Mouse (Mus musculus) lung, embryonic 16.5 days (tissue): ENCODE measurements at regions not wholly inside any gene's neighbourhood (a gene's known extent, or its start where the extent isn't known, plus 50 kb on each side); places are given as distances from the start of the nearest gene placed in this dataset.
A peak's percentile ranks its signal among the peaks of the same experiment; 100 is the strongest.
"Not testable (repeated sequence)": the region's sequence is repeated elsewhere in the genome, so short reads cannot be mapped to it uniquely, and the experiment has no call there.

ENCODE experiments used
- ATAC-seq: fragments of 200-750 bp; cut with Nextera tagmentation; 2 replicates; pipeline ENCODE4 v1.8.0; 2017; ENCODE audit warnings: low read depth, mild to moderate bottlenecking, moderate library complexity
- H3K27ac ChIP-seq: fragments of 300-500 bp; sonication (generic); 2 replicates; pipeline ENCODE4 v1.5.1; 2014; ENCODE audit warnings: mild to moderate bottlenecking, control low read depth, low read length
- H3K27me3 ChIP-seq: fragments of 300-500 bp; sonication (generic); 2 replicates; pipeline ENCODE4 v1.6.1; 2014; ENCODE audit warnings: low read depth, low read length, mixed read lengths; ENCODE audit not compliant: control insufficient read depth, insufficient read depth
- H3K36me3 ChIP-seq: fragments of 300-500 bp; sonication (generic); 2 replicates; pipeline ENCODE4 v1.6.1; 2014; ENCODE audit warnings: low read length; ENCODE audit not compliant: control insufficient read depth, insufficient read depth
- H3K4me1 ChIP-seq: fragments of 300-500 bp; sonication (generic); replicated peaks from 2 replicates; pipeline ENCODE4 v1.6.1; 2014; ENCODE audit warnings: low read length, mixed read lengths; ENCODE audit not compliant: control insufficient read depth, insufficient read depth
- H3K4me2 ChIP-seq: fragments of 300-500 bp; sonication (generic); 2 replicates; pipeline ENCODE4 v1.6.1; 2014; ENCODE audit warnings: low read depth, low read length, control low read depth
- H3K4me3 ChIP-seq: fragments of 300-500 bp; sonication (generic); 2 replicates; pipeline ENCODE4 v1.5.1; 2014; ENCODE audit warnings: mild to moderate bottlenecking, low read length, control low read depth
- H3K9ac ChIP-seq: fragments of 300-500 bp; sonication (generic); 2 replicates; pipeline ENCODE4 v1.6.1; 2014; ENCODE audit warnings: low read length, control low read depth
- H3K9me3 ChIP-seq: fragments of 300-500 bp; sonication (generic); 2 replicates; pipeline ENCODE4 v1.6.1; 2016; ENCODE audit warnings: low read length; ENCODE audit not compliant: control insufficient read depth
- WGBS: fragments of 180-500 bp; shearing (Covaris S2); extraction: QIAGEN DNeasy Blood & Tissue Kit; methylation state at CpG from one replicate; pipeline ENCODE4 v1.1.7; 2014; 5-methylcytosine and 5-hydroxymethylcytosine counted together

DNA sequence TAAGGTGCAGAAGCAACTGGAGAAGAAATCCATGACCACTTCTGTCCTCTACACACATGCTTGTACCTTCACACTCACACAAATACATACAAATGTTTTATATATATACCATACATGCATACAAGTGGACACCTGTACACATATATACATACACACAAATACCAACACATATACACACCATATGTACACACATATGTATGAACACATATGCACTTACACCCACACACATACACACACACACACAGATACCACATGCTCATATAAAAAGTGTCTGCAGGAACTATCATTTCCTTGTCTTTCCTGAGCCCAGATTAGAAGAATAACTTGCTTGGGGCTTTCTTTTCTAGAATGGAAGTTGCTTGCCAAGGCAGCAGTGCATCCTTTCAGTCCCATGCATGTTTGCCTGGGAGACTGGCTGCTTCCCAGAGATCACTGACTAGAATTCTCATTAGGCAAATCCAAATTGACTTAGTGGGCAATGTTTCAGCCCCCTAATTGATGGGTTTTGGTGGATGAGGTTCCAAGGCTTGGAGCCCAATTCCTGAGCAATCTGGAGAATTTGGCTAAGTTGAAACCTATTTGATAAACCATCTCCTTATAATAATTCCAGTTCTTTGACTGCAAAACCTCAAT lies 169.2 kb upstream of the Hddc2 start:
- no peak for ATAC-seq
- H3K4me3 ChIP-seq = no peak overlapping the region

DNA sequence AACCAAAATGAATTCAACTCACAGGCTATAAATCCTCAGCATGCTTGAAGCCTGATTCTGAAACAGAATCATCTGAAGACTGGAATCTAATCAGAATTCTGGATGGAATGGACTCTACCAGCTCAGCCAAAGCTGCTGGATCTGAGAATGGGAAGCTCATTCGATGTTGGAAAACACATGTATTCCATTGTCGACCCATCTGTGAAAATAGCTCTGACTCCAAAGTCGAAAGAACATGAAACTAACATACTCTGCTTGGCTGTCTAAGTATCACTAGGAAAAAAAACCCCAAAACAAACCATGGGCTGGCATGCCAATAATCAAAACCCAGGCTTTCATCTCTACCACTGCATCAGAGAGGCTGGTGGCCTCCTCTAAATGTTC lies 168.7 kb upstream of the Hddc2 start:
- H3K27ac ChIP-seq = no peak overlapping the region
- no peak overlapping the region for H3K9ac ChIP-seq
- H3K4me3 ChIP-seq = no peak overlapping the region
- 81% methylated on average over 3 of the region's 3 CpGs for WGBS
- H3K4me2 ChIP-seq = no peak overlapping the region
- H3K36me3 ChIP-seq = no peaks in the 10 kb centered on the region
- H3K27me3 ChIP-seq = no peaks in the 10 kb centered on the region
- no peak for ATAC-seq
- H3K4me1 ChIP-seq = no peaks in the 10 kb centered on the region
- H3K9me3 ChIP-seq = no peaks in the 10 kb centered on the region

More for the DNA sequence above, 169.2 kb upstream of the Hddc2 start:
- H3K27ac ChIP-seq = no peak overlapping the region
- H3K27me3 ChIP-seq = no peaks in the 10 kb centered on the region
- H3K9me3 ChIP-seq = no peaks in the 10 kb centered on the region
- H3K4me1 ChIP-seq = no peaks in the 10 kb centered on the region
- no peaks in the 10 kb centered on the region for H3K36me3 ChIP-seq
- no peak overlapping the region for H3K4me2 ChIP-seq
- H3K9ac ChIP-seq = no peak overlapping the region

DNA sequence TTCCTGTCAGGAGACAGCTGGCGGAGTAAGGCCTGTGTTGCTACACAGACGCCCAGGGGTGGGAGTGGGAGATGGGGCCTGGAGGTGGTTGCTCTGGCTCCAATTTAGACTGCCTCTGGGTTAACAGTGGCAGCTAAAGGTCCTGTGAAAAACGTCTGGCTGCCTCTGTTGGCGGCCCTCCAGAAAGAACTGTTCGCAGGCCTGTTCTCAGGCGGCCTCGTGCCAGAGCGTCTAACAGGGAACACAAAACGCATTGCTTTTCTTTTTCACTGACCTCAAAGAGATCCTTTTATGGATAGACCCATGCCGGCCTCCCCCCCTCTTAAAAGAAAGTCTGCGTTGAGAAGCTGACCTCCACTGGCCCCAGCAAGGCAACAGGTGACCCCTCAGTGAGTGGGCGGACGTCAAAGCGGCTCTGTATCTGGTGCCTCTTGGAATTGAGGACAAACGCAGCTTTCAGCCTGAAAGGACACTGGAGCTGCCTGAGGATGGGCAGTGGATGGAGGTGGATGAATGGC lies 140.0 kb upstream of the Hddc2 start:
- 28% methylated on average over 15 of the region's 15 CpGs for WGBS
- Histone ChIP-seq H3K9ac (no peak overlapping the region), H3K4me2 (no peak overlapping the region), H3K36me3 (no peaks in the 10 kb centered on the region), H3K4me3 (no peak overlapping the region), H3K4me1 (peaks cover 6% of the 10 kb centered on the region), H3K27me3 (no peaks in the 10 kb centered on the region), H3K9me3 (no peaks in the 10 kb centered on the region), H3K27ac (0 out of 2 replicates have a peak overlapping the region, but pooled peaks have one; percentile 3)
- peak; percentile 99 for ATAC-seq

DNA sequence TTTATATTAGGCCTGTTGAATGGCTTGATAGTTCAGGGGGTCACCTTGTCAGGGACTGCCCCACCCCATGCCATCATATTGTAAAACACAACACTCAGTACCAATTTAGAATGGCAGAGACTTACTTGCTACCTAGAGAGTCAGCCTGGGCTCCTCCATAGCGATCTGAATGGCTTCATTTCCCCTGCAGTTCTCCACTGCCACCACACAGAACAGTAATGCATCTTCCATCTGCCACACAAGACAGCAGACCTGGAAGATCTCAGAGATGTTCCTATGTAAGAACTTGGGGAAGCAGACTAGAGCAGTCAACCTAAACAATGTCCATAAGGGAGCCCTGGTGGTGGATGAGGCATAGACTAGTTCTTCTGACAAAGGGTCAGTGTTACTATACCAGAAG lies 123.6 kb upstream of the Hddc2 start:
- no peaks in the 10 kb centered on the region for H3K27me3 ChIP-seq
- H3K4me3 ChIP-seq = no peak overlapping the region
- H3K27ac ChIP-seq = no peak overlapping the region
- no peak overlapping the region for H3K9ac ChIP-seq
- H3K9me3 ChIP-seq = no peaks in the 10 kb centered on the region
- H3K36me3 ChIP-seq = no peaks in the 10 kb centered on the region
- H3K4me1 ChIP-seq = no peaks in the 10 kb centered on the region
- no peak overlapping the region for H3K4me2 ChIP-seq
- 45% methylated on average over 1 of the region's 1 CpGs for WGBS
- no peak for ATAC-seq

DNA sequence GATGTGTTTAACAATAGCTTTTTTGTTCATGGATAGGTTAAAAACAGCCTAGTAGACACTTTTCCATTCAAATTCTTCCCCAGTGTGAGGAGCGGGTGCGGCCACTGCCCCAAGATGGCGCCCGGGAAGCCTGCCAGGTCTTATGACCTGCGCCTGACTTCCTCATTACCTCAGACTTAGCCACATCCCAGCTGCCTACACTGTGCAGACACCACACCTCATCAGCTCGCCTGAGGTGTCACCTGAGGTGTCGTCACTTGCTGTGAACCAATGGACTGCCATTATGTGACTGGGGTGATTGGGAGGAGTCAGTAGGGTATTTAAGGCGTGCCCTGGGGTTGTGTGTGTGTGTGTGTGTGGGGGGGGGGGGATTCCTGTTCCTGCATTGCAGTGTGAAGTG lies 101.0 kb upstream of the Hddc2 start:
- not testable (repeated sequence) for H3K4me1 ChIP-seq

DNA sequence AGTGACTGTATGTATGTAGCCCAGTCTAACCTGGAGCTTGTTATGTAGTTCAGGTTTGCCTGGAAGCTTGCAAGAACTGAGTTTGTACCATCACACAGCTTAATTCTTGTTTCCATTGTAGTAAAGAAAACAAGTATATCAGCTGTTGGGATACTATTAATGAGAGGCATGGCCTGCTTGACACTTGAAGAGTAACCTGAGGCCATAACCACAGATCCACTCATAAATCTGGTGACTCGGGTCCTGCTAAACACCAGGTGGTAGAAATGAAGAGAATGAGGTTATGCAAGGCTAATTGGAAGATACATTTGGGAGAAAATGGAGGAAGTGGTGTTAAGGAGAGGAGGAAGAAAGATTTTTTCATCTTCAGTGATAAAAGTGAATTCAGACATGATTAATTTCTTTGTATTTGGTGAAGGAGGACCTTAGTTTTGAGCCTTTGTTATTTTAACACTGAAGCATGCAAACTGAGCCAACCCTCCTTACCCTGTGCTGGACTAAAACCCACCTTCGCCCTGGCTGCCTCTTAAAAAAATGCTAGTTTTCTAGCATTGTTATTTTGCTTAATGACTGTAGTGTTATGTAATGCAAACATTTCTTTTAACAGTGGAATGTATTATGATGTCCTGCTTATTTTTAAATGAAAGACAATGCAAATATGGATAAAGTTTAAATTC lies 100.3 kb upstream of the Hddc2 start:
- Histone ChIP-seq H3K9me3 (no peaks in the 10 kb centered on the region), H3K9ac (no peak overlapping the region), H3K27ac (no peak overlapping the region), H3K4me2 (no peak overlapping the region), H3K36me3 (no peaks in the 10 kb centered on the region), H3K27me3 (no peaks in the 10 kb centered on the region), H3K4me3 (no peak overlapping the region), H3K4me1 (no peaks in the 10 kb centered on the region)
- ATAC-seq = no peak
- 68% methylated on average over 2 of the region's 2 CpGs for WGBS

More for the DNA sequence above, 101.0 kb upstream of the Hddc2 start:
- H3K27me3 ChIP-seq, H3K4me3 ChIP-seq, H3K27ac ChIP-seq, H3K36me3 ChIP-seq, H3K9me3 ChIP-seq, ATAC-seq, H3K4me2 ChIP-seq, H3K9ac ChIP-seq: not testable (repeated sequence)
- WGBS = 83% methylated on average over 8 of the region's 8 CpGs

DNA sequence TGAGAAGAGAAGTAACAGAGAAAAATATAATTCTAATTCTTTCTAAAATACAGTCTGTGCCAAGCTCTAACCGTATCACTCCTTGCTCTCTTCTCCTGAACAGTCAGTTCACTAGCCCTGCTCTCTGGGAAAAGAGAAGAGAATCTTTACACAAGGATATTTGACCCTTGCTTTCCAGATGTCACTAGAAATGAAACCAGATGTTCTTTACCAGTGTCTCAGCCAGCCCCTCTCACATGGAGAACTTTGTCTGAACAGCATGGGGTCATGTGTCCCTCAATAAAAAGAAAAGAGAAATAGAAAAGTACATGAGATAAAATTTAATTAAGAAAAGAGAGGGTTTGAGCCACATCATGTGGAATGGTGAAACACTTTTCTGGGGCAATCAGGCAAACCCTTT lies 91.3 kb upstream of the Hddc2 start:
- Histone ChIP-seq H3K9me3 (no peaks in the 10 kb centered on the region), H3K4me1 (no peaks in the 10 kb centered on the region), H3K27me3 (no peaks in the 10 kb centered on the region), H3K36me3 (no peaks in the 10 kb centered on the region), H3K4me3 (no peak overlapping the region), H3K9ac (no peak overlapping the region), H3K27ac (no peak overlapping the region), H3K4me2 (no peak overlapping the region)
- no peak for ATAC-seq
- WGBS = 57% methylated on average over 1 of the region's 1 CpGs

DNA sequence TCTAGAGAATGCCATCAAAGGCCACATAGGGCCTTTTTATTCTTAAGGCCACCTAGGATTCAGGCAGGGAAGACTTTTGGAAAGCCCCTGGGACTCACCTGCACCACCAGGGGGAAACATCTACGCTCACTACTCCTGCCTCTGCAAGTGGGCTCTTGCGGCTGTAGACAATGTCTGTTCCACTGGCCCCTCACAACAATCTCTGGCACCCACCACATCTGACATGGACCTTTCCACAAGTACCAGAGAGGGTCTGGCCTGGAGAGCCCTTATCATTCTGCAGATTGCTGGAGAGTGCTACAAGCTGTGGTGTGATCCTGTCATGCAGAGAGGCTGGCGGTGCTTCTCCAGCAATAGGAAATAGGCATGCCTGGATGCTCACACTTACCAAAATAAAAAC lies 84.1 kb upstream of the Hddc2 start:
- no peaks in the 10 kb centered on the region for H3K4me1 ChIP-seq
- no peaks in the 10 kb centered on the region for H3K27me3 ChIP-seq
- H3K9me3 ChIP-seq = no peaks in the 10 kb centered on the region
- ATAC-seq = no peak
- H3K4me2 ChIP-seq = no peak overlapping the region
- WGBS = 71% methylated on average over 3 of the region's 3 CpGs
- no peak overlapping the region for H3K27ac ChIP-seq
- H3K36me3 ChIP-seq = no peaks in the 10 kb centered on the region
- H3K4me3 ChIP-seq = no peak overlapping the region
- H3K9ac ChIP-seq = no peak overlapping the region

DNA sequence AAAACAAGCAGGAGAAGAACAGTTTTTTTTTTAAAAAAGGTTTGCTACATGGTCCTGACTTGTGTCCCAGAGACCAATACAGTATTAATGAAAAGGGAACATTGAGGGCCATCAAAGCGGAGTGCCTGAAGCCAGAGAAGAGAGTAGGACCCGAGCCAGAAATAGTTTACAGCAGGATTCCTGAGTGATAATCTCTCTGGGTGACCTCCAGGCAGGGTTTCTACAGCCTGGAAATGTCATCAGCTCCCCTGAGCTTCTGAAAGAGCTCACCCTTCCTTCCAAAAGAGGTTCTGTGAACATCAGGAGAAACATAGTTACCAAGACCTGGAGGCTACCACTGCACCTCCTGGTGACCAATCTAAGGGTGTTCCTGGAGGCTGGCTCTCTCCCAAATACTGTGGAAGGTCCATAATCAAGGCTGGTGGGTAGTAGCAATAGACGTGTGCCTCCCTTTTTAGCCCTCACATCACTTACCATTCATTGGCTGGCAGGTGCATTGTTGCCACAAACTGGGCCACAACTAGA lies 70.7 kb upstream of the Hddc2 start:
- Histone ChIP-seq H3K36me3 (no peaks in the 10 kb centered on the region), H3K4me3 (no peak overlapping the region), H3K4me1 (no peaks in the 10 kb centered on the region), H3K9ac (no peak overlapping the region), H3K9me3 (no peaks in the 10 kb centered on the region), H3K4me2 (no peak overlapping the region), H3K27ac (no peak overlapping the region), H3K27me3 (no peaks in the 10 kb centered on the region)
- ATAC-seq = no peak
- 47% methylated on average over 3 of the region's 3 CpGs for WGBS
